Mouse (Mus musculus) liver, postnatal 0 days (tissue): ENCODE measurements around the gene Pef1. TPM values are rescaled to one million over a fixed set of nuclear protein-coding genes. Genes with fewer than 3 reads are reported as not detected.
A peak's percentile ranks its signal among the peaks of the same experiment; 100 is the strongest.

Source experiments
- ATAC-seq: fragments of 200-750 bp; cut with Nextera tagmentation; 2 replicates; pipeline ENCODE4 v1.8.0; 2017; ENCODE audit warnings: mild to moderate bottlenecking, moderate library complexity
- DNase-seq: peaks from one replicate; pipeline ENCODE4 v3.0.0-alpha.2; 2016
- H3K27ac ChIP-seq: fragments of 300-500 bp; sonication (generic); 2 replicates; pipeline ENCODE4 v1.5.1; 2014; ENCODE audit warnings: antibody characterized with exemption, moderate library complexity, mild to moderate bottlenecking, low read depth
- H3K27me3 ChIP-seq: fragments of 300-500 bp; sonication (generic); 2 replicates; pipeline ENCODE4 v1.6.1; 2014; ENCODE audit warnings: low read length, control low read depth, mixed read lengths; ENCODE audit not compliant: insufficient read depth
- H3K36me3 ChIP-seq: fragments of 300-500 bp; sonication (generic); replicated peaks from 2 replicates; pipeline ENCODE4 v1.6.1; 2014; ENCODE audit warnings: mild to moderate bottlenecking, control low read depth, low read length, moderate library complexity, mixed read lengths; ENCODE audit not compliant: insufficient read depth
- H3K4me1 ChIP-seq: fragments of 300-500 bp; sonication (generic); 2 replicates; pipeline ENCODE4 v1.6.1; 2014; ENCODE audit warnings: antibody characterized with exemption, mild to moderate bottlenecking, control low read depth; ENCODE audit not compliant: insufficient read depth
- H3K4me2 ChIP-seq: fragments of 300-500 bp; sonication (generic); 2 replicates; pipeline ENCODE4 v1.6.1; 2014; ENCODE audit warnings: low read depth, mild to moderate bottlenecking, low read length, moderate library complexity, mixed read lengths
- H3K4me3 ChIP-seq: fragments of 300-500 bp; sonication (generic); 2 replicates; pipeline ENCODE4 v1.5.1; 2014; ENCODE audit warnings: low read depth, low read length
- H3K9ac ChIP-seq: fragments of 300-500 bp; sonication (generic); replicated peaks from 2 replicates; pipeline ENCODE4 v1.6.1; 2014; ENCODE audit warnings: mild to moderate bottlenecking, moderate library complexity
- H3K9me3 ChIP-seq: fragments of 300-500 bp; sonication (generic); 2 replicates; pipeline ENCODE4 v1.6.1; 2016; ENCODE audit warnings: mild to moderate bottlenecking, control low read depth, low read length, mixed read lengths
- CTCF ChIP-seq: sonication (generic); IDR thresholded peaks from 2 replicates; pipeline ENCODE4 v1.5.1; 2016; ENCODE audit warnings: antibody characterized with exemption, low read depth
- EP300 ChIP-seq: IDR thresholded peaks from 2 replicates; pipeline ENCODE4 v1.6.1; 2016; ENCODE audit warnings: antibody characterized with exemption, low read depth, mild to moderate bottlenecking
- WGBS: fragments of 180-500 bp; shearing (Covaris S2); extraction: QIAGEN DNeasy Blood & Tissue Kit; methylation state at CpG from one replicate; pipeline ENCODE4 v1.1.7; 2014; ENCODE audit not compliant: insufficient replicate concordance; 5-methylcytosine and 5-hydroxymethylcytosine counted together
- polyA plus RNA-seq: library from polyadenylated mRNA; unstranded; fragments of >200 nt; fragmentation: Nextera tagmentation; extraction: Ambion mirVana; gene quantifications from 2 replicates; pipeline ENCODE4 v1.2.1, GENCODE M21; 2015

Pef1 gene
- polyA plus RNA-seq, 1 experiment from 2014 or later, result 26.0 TPM

DNA sequence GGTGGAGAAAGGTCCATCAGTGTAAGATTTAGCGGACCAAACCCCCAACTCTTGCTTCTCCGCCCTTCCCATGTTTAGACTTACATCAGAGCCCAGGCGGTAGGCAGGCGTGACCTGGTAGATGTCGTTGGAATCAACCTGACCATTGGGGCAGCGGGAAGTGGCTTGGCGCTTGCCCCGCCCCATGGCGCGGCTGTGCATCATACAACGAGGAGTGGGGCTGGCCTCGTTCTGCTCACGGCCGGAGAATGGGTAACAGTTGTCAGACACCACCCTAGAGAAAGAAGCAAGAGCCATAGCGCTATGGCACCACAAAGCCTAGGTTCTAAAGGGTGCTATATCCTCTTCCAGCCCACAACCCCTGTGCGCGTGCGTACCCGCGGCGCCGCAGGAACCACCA lies 65.0 kb downstream of the Pef1 start:
- TF ChIP-seq EP300, result no peak
- TF ChIP-seq CTCF, result no peak
- WGBS, result 53% methylated on average over 22 of the region's 22 CpGs
- H3K4me1 ChIP-seq, result peaks cover 18% of the 10 kb centered on the region
- peaks cover 10% of the 10 kb centered on the region for H3K27me3 ChIP-seq
- H3K36me3 ChIP-seq, result peaks cover 7% of the 10 kb centered on the region
- no peaks in the 10 kb centered on the region for H3K9me3 ChIP-seq
- DNase-seq (no peak), ATAC-seq (no peak)
- no peak overlapping the region for H3K27ac ChIP-seq
- no peak overlapping the region; the same call in 1 of the 2 replicates for H3K4me2 ChIP-seq
- no peak overlapping the region for H3K9ac ChIP-seq
- H3K4me3 ChIP-seq, result no peak overlapping the region

DNA sequence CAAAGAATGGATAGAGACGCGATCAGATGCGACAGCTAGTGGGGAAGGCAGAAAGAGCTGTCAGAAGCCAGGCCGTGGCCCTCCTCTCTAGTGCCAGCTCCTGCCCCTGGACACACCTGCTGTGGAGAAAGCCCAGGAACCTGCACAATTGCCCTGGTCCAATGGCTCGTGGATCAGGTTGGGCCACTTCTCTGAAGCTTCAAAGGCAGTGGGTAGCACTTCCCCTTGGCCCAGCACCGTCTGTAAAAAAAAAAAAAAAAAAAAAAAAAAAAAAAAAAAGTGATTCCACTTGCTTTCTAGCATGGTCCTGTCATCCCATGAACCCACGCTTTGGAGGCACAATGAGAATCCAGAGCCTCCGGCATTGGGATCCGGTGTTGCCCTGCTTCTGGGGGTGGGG lies 65.5 kb downstream of the Pef1 start:
- H3K4me3 ChIP-seq, result no peak overlapping the region
- no peak for ATAC-seq
- H3K27ac ChIP-seq, result no peak overlapping the region
- DNase-seq, result no peak
- H3K4me2 ChIP-seq, result peak overlapping the region; percentile 15
- WGBS, result 34% methylated on average over 9 of the region's 9 CpGs
- H3K9ac ChIP-seq, result no peak overlapping the region
- peaks cover 9% of the 10 kb centered on the region for H3K27me3 ChIP-seq
- no peaks in the 10 kb centered on the region for H3K9me3 ChIP-seq
- TF ChIP-seq CTCF (no peak), EP300 (no peak)
- H3K4me1 ChIP-seq, result peaks cover 18% of the 10 kb centered on the region
- H3K36me3 ChIP-seq, result peaks cover 7% of the 10 kb centered on the region

DNA sequence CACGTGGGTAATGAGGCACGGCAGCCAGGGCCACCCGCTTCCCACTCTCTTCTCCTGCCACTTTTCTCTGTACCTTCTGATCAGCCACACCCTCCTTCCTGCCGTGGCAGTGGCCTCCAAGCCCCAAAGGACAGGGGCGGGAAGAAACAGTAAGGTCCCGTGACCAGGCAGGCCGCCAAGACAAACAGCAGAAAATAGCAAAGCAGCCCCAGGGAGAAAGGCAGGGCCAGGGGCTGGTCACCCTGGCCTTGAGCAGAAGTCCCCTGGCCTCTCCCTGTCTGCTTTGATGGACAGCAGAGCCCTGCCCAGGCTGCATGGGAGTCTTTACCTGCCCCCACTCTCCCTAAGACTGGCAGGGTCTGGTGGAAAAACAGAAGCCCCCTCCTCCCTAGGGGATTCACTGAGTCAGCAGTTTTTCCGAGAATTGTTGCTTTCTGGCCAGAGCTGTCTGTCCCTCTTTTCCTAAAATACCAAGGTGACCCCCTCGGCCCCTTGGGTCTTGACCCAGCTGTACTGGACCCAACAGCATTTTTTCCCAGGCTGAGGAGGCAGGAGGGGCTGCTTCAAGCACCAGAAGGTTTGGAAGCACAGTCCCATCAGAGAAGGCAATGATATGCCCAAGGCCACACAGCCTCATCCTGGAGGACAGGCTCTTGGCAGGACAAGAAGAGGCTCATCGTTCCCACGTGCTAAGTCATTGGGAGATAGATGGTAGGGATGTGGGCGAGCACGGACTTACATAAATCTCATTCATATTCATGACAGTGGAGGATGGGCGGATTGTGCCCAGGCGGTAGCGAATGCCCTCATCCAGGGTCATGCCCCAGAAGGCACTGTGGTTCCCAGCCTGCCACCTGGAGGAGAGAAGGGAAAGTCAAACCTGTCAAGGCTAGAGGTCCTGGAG lies 66.2 kb downstream of the Pef1 start:
- H3K36me3 ChIP-seq, result peaks cover 7% of the 10 kb centered on the region
- H3K4me1 ChIP-seq, result peaks cover 19% of the 10 kb centered on the region
- DNase-seq (peak; percentile 72), ATAC-seq (peak; percentile 42)
- H3K4me3 ChIP-seq, result no peak overlapping the region
- no peak overlapping the region for H3K9ac ChIP-seq
- WGBS, result 41% methylated on average over 16 of the region's 16 CpGs
- TF ChIP-seq CTCF, result no peak
- no peak for TF ChIP-seq EP300
- no peaks in the 10 kb centered on the region for H3K9me3 ChIP-seq
- H3K4me2 ChIP-seq, result peak overlapping the region; percentile 15
- peaks cover 3% of the 10 kb centered on the region for H3K27me3 ChIP-seq
- H3K27ac ChIP-seq, result no peak overlapping the region; the same call in 1 of the 2 replicates

DNA sequence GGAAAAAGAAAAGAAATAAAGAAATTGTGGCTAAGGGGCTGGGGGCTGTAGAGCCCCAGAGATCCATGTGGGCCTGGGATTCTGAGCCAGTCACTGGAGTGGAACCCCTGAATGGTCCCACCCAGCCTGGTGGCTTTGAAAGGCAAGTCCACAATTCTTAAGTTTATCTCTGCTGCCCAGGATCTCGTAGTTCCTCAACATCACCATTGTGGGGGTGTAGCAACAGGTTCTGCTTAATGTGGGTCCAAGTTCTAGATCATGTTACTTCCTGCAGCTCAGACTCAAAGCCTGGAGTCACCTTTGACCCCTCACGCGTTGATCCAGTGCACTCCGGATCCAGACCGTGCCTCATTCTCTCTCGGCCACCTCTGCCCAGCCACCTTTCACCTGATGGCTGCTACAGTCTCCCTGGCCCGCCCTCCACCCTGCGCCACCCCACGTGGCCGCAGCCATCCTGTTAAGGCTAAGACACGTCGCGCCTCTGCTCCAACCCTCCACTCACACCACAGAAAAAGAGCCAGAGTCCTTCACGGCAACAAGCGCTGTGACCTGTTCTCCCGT lies 67.1 kb downstream of the Pef1 start:
- H3K9me3 ChIP-seq, result no peaks in the 10 kb centered on the region
- DNase-seq (no peak), ATAC-seq (no peak)
- H3K9ac ChIP-seq, result no peak overlapping the region
- no peak overlapping the region for H3K4me2 ChIP-seq
- H3K27ac ChIP-seq, result no peak overlapping the region
- H3K4me1 ChIP-seq, result peaks cover 22% of the 10 kb centered on the region
- TF ChIP-seq CTCF (no peak), EP300 (no peak)
- H3K4me3 ChIP-seq, result no peak overlapping the region
- peaks cover 2% of the 10 kb centered on the region; the same call in 1 of the 2 replicates for H3K27me3 ChIP-seq
- WGBS, result 72% methylated on average over 16 of the region's 16 CpGs
- peaks cover 7% of the 10 kb centered on the region for H3K36me3 ChIP-seq

DNA sequence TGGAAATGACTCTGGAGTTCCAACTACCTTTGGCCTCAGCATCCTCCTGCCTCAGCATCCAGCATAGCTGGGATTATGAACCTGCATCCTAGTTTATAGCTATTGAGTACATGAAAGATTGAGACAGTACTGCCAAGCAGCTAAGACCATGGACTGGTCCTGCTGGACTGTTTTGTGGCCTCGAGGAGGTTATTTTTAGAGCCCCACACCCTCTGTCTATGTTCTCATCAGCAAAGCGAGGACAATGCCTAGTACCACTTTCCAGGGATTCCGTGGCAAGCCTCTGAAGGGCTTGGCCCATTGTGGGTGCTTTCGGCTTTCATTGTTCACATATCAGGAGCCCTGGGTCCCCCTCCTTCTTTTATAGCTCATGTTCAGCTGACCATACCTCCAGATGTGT lies 68.0 kb downstream of the Pef1 start:
- peaks cover 7% of the 10 kb centered on the region for H3K36me3 ChIP-seq
- no peak for DNase-seq
- no peak overlapping the region for H3K4me2 ChIP-seq
- ATAC-seq, result no peak
- TF ChIP-seq CTCF (no peak), EP300 (no peak)
- 77% methylated on average over 4 of the region's 4 CpGs for WGBS
- no peaks in the 10 kb centered on the region for H3K9me3 ChIP-seq
- H3K27ac ChIP-seq, result no peak overlapping the region
- H3K4me1 ChIP-seq, result peaks cover 30% of the 10 kb centered on the region
- peaks cover 5% of the 10 kb centered on the region; the same call in 1 of the 2 replicates for H3K27me3 ChIP-seq
- no peak overlapping the region for H3K9ac ChIP-seq
- no peak overlapping the region for H3K4me3 ChIP-seq
